Mouse (Mus musculus) ovary, postnatal 36 days (tissue): ENCODE measurements around the gene Magea1.
"Not testable (repeated sequence)": the region's sequence is repeated elsewhere in the genome, so short reads cannot be mapped to it uniquely, and the experiment has no call there.

Source experiments
- DNase-seq: peaks from one replicate; pipeline ENCODE4 v3.0.0; 2022; ENCODE audit warnings: low spot score, mixed read lengths

Magea1 gene

GRCm38 (mm10) chrX:155089693-155090092 is at the start of gene Magea1:
Gene Magea1, minus strand, starts transcription at chrX:155089793.
- DNase-seq: not testable (repeated sequence)

- DNase-seq: not testable (repeated sequence)
Measured at GRCm38 (mm10) chrX:155128312-155128711, 38.7 kb upstream of the Magea1 start, which contains the start of gene Cldn34b2. Gene Cldn34b2, minus strand, starts transcription at chrX:155128412.

- no peak for DNase-seq
Measured at GRCm38 (mm10) chrX:155098024-155098423, 8.4 kb upstream of the Magea1 start.

- not testable (repeated sequence) for DNase-seq
Measured at GRCm38 (mm10) chrX:155093566-155093965, 4.0 kb upstream of the Magea1 start, which contains the start of gene Magea2. Gene Magea2, minus strand, starts transcription at chrX:155093666.

- DNase-seq: not testable (repeated sequence)
Measured at GRCm38 (mm10) chrX:155063045-155063444, 26.5 kb downstream of the Magea1 start, which contains the start of gene Magea5. Gene Magea5, minus strand, starts transcription at chrX:155063145.
